Mouse (Mus musculus) neural tube, embryonic 11.5 days (tissue): ENCODE results near the gene Atox1. TPM values are rescaled to one million over a fixed set of nuclear protein-coding genes. Genes with fewer than 3 reads are reported as not detected.

Experiments
- ATAC-seq: fragments of 200-750 bp; cut with Nextera tagmentation; 2 replicates; pipeline ENCODE4 v1.8.0; 2017; ENCODE audit warnings: moderate number of reproducible peaks, mild to moderate bottlenecking, moderate TSS enrichment, moderate library complexity; ENCODE audit not compliant: insufficient read depth, low FRiP score, low TSS enrichment
- DNase-seq: peaks from one replicate; pipeline ENCODE4 v3.0.0-alpha.2; 2015; ENCODE audit warnings: low spot score
- H3K27ac ChIP-seq: fragments of 300-500 bp; sonication (generic); 2 replicates; pipeline ENCODE4 v1.5.1; 2014; ENCODE audit warnings: low read depth, mild to moderate bottlenecking, low read length
- H3K27me3 ChIP-seq: fragments of 300-500 bp; sonication (generic); 2 replicates; pipeline ENCODE4 v1.6.1; 2014; ENCODE audit warnings: mild to moderate bottlenecking, low read length, mixed read lengths; ENCODE audit not compliant: control insufficient read depth, insufficient read depth
- H3K36me3 ChIP-seq: fragments of 300-500 bp; sonication (generic); 2 replicates; pipeline ENCODE4 v1.6.1; 2014; ENCODE audit warnings: mild to moderate bottlenecking, low read length, moderate library complexity, mixed read lengths; ENCODE audit not compliant: control insufficient read depth, insufficient read depth
- H3K4me1 ChIP-seq: fragments of 300-500 bp; sonication (generic); 2 replicates; pipeline ENCODE4 v1.6.1; 2014; ENCODE audit warnings: low read length, mixed read lengths; ENCODE audit not compliant: control insufficient read depth, insufficient read depth
- H3K4me2 ChIP-seq: fragments of 300-500 bp; sonication (generic); 2 replicates; pipeline ENCODE4 v1.6.1; 2014; ENCODE audit warnings: low read depth, mild to moderate bottlenecking, moderate library complexity
- H3K4me3 ChIP-seq: fragments of 300-500 bp; sonication (generic); 2 replicates; pipeline ENCODE4 v1.5.1; 2014; ENCODE audit warnings: low read depth, low read length
- H3K9ac ChIP-seq: fragments of 300-500 bp; sonication (generic); 2 replicates; pipeline ENCODE4 v1.6.1; 2014; ENCODE audit warnings: mild to moderate bottlenecking, low read length
- H3K9me3 ChIP-seq: fragments of 300-500 bp; sonication (generic); 2 replicates; pipeline ENCODE4 v1.6.1; 2016; ENCODE audit warnings: low read length; ENCODE audit not compliant: control insufficient read depth
- WGBS: fragments of 180-500 bp; shearing (Covaris S2); extraction: QIAGEN DNeasy Blood & Tissue Kit; methylation state at CpG from one replicate; pipeline ENCODE4 v1.1.7; 2014; 5-methylcytosine and 5-hydroxymethylcytosine counted together
- microRNA-seq: library from miRNA; unstranded; fragments of <30 nt; microRNA quantifications from one replicate; pipeline ENCODE4, GENCODE M21; 2016
- polyA plus RNA-seq: library from polyadenylated mRNA; unstranded; fragments of >200 nt; fragmentation: Nextera tagmentation; extraction: Ambion mirVana; gene quantifications from 2 replicates; pipeline ENCODE4 v1.2.1, GENCODE M21; 2014

Gene Atox1
- polyA plus RNA-seq, 1 experiment from 2014 or later: 244 TPM

DNA sequence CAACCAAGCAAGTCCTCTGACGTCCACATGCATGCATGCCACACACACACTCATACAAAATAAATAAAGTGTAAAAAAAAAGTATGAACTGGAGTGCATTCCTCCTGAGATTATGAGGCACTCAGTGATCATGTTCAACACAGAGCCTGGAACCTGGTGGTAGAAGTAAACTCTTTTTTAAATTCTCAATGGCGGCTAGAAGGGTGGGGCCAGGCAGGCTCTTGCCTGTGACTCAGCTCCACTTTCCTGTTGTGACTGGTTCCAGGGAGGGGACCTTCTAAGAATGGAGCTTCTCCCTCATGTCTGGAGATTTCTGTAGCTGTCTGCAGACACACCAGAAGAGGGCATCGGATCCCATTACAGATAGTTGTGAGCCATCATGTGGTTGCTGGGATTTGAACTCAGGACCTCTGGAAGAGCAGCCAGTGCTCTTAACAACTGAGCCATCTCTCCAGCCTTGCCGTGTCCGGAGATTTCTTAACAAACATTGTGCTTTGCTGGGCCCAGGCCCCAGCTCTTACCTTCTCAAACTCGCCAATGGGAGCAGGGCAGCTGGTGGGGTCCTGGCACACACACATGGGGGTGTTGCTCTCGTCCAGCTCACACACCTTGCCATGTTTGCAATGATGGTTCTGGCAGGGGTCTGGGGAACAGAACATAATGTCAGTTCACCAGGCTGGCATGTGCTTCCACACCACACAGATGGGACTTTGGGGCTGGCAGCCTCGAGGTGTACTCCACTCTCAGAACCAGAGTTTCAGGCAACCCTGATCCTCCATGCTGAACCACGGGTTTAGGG, 56.2 kb downstream of the Atox1 start:
- DNase-seq (no peak), ATAC-seq (no peak)
- Histone ChIP-seq H3K27me3 (no peaks in the 10 kb centered on the region), H3K4me2 (no peak overlapping the region), H3K9me3 (no peaks in the 10 kb centered on the region), H3K27ac (no peak overlapping the region), H3K36me3 (peaks cover 4% of the 10 kb centered on the region; the same call in 1 of the 2 replicates), H3K9ac (no peak overlapping the region), H3K4me1 (no peaks in the 10 kb centered on the region), H3K4me3 (no peak overlapping the region)
- WGBS: 88% methylated on average over 9 of the region's 9 CpGs

DNA sequence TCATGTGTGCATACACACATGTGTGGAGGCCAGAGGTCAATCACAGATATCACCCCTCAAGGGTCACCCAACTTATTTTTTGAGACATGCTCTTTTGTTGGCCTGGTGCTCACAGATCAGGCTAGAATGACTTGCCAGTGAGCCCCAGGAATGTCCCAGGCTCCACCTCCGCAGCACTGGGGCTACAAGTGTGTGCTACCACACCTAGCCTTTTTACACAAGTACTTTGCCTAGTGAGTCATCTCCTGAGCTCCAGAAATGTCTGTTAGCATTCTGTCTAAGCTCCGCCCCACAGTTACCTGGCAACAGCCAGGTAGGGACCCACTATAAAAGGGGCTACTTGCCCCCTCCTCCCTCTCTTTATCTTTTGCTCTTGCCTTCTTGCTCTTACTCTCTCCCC, 60.2 kb downstream of the Atox1 start:
- Histone ChIP-seq H3K9ac (no peak overlapping the region), H3K4me2 (no peak overlapping the region), H3K27me3 (no peaks in the 10 kb centered on the region), H3K36me3 (peaks cover 10% of the 10 kb centered on the region), H3K4me3 (no peak overlapping the region), H3K27ac (no peak overlapping the region), H3K4me1 (no peaks in the 10 kb centered on the region), H3K9me3 (no peaks in the 10 kb centered on the region)
- ATAC-seq: no peak
- WGBS: 95% methylated on average over 2 of the region's 2 CpGs
- no peak for DNase-seq

DNA sequence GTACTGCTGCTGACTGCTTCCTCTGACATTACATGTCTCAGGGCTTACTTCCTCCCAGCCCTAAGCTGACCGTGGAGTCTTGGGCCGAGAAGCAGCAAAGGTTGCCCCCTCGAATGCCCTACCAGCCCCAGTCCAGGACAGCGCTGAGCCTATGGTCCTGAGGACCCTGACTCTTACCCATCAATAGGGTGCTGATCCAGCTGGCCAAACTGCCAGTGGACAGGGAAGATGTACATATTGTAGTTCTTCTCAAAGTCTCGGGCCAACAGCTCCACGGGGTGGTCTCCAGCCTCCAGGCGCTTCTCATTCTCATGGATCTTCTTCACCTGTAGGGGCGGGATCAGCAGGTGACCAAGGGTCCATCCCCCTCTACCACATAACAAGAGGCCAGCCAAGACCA, 62.7 kb downstream of the Atox1 start:
- 96% methylated on average over 8 of the region's 8 CpGs for WGBS
- DNase-seq (no peak), ATAC-seq (no peak)
- Histone ChIP-seq H3K27me3 (no peaks in the 10 kb centered on the region), H3K4me1 (no peaks in the 10 kb centered on the region), H3K27ac (no peak overlapping the region), H3K4me3 (no peak overlapping the region), H3K9me3 (no peaks in the 10 kb centered on the region), H3K9ac (no peak overlapping the region), H3K4me2 (no peak overlapping the region), H3K36me3 (peaks cover 8% of the 10 kb centered on the region)

DNA sequence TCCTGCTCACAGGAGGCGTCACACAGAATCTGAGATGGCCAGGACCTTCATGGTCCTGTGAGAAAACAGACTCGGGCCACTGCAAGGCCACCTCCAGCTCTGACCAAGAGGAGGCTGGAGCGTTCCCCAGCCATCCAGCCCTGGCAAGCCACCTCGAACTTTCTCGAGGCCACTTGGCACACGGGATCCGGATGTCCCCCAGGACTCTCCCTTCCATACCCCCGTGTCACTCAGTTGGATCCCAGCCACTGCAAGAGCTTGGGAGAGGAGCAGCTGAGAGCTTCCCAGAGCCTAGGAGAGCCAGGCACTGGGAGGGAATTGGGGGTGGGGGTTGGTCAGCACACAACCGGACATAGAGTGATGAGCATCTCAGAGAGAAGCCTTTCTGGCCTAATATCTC, 63.6 kb downstream of the Atox1 start:
- no peaks in the 10 kb centered on the region for H3K27me3 ChIP-seq
- H3K4me2 ChIP-seq: no peak overlapping the region
- no peak overlapping the region for H3K4me3 ChIP-seq
- H3K9ac ChIP-seq: no peak overlapping the region
- no peak for DNase-seq
- H3K36me3 ChIP-seq: peaks cover 8% of the 10 kb centered on the region
- 88% methylated on average over 9 of the region's 9 CpGs for WGBS
- H3K9me3 ChIP-seq: no peaks in the 10 kb centered on the region
- no peak for ATAC-seq
- no peaks in the 10 kb centered on the region for H3K4me1 ChIP-seq
- no peak overlapping the region for H3K27ac ChIP-seq

DNA sequence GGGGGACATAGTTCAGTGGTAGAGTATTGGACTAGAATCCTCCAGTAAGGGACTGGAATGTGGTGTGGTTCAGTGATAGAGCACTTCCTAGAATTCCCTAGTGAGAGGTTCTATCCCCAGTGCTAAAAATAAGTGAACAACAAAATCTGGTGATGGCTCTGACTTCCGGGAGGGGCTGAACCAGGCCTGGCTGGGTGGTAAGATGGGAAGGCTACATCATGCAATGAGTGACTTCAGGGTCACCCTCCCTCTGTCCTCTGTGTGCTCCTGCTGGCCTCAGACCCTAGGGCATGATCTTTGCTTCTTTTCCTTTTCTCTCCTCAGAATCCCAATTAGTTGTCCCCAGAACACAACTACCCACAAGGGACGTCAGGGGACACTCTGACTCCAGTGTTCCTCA, 64.0 kb downstream of the Atox1 start:
- 87% methylated on average over 2 of the region's 2 CpGs for WGBS
- H3K9ac ChIP-seq: no peak overlapping the region
- no peaks in the 10 kb centered on the region for H3K4me1 ChIP-seq
- H3K27me3 ChIP-seq: no peaks in the 10 kb centered on the region
- peaks cover 8% of the 10 kb centered on the region for H3K36me3 ChIP-seq
- no peak for ATAC-seq
- no peaks in the 10 kb centered on the region for H3K9me3 ChIP-seq
- H3K27ac ChIP-seq: no peak overlapping the region
- H3K4me2 ChIP-seq: no peak overlapping the region
- no peak for DNase-seq
- no peak overlapping the region for H3K4me3 ChIP-seq

Small RNA genes within 50 kb of the gene (microRNA-seq; reads per million reads assigned to microRNA genes)
- gene Mir7652: not detected

Other genes with a start within 250 kb of the Atox1 start
- gene Fat2, start 124.7 kb downstream of the Atox1 start, polyA plus RNA-seq: 0.01 and 0.05 TPM in 2 replicates
- gene Sparc, start 38.1 kb downstream of the Atox1 start, polyA plus RNA-seq: 450 and 492 TPM in 2 replicates
- gene G3bp1, start 8.4 kb upstream of the Atox1 start, polyA plus RNA-seq: 235 and 236 TPM in 2 replicates
- 5.8 and 5.9 TPM in 2 replicates for gene Glra1, start 147.0 kb upstream of the Atox1 start, polyA plus RNA-seq